ENCODE assay signal across 24 mouse cellular contexts in genomic region chr9:61230306-61230705, GRCm38 (mm10).
"Had no signal": no experiment of that assay in that cellular context is flagged by ENCODE, and none has a peak within 500 bp of the region (broad histone marks: within the 10 kb centered on the region; RNA-seq: fewer than 3 reads in every experiment).

No protein-coding gene starts in this region.

- H3K4me2 ChIP-seq: heart, embryonic 11.5 days; heart, embryonic 13.5 days; heart, embryonic 15.5 days; hindbrain, embryonic 13.5 days; hindbrain, embryonic 15.5 days; kidney, embryonic 15.5 days; limb, embryonic 12.5 days had no signal

- DNase-seq: gastrocnemius, postnatal 14 days; gastrocnemius, postnatal 36 days; heart, adult 11 months; heart, adult 2 months; heart, postnatal 14 days; heart, postnatal 36 days; kidney, adult 11 months; kidney, adult 2 months; kidney, adult 9 months; kidney, postnatal 14 days; kidney, postnatal 36 days; layer of hippocampus, adult 9-11 months; layer of hippocampus, postnatal 36 days had no signal

- H3K9me3 ChIP-seq: heart, embryonic 13.5 days; heart, embryonic 15.5 days; hindbrain, embryonic 13.5 days; hindbrain, embryonic 15.5 days; kidney, embryonic 15.5 days; limb, embryonic 10.5 days; limb, embryonic 12.5 days had no signal

- H3K27ac ChIP-seq: heart, adult 2 months; heart, embryonic 13.5 days; heart, embryonic 15.5 days; hindbrain, embryonic 13.5 days; hindbrain, embryonic 15.5 days; hindbrain, postnatal 0 days; kidney, embryonic 15.5 days; kidney, postnatal 0 days; limb, embryonic 10.5 days; limb, embryonic 12.5 days had no signal

- H3K36me3 ChIP-seq: heart, embryonic 13.5 days; heart, embryonic 15.5 days; hindbrain, embryonic 13.5 days; hindbrain, embryonic 15.5 days; kidney, embryonic 15.5 days; limb, embryonic 10.5 days; limb, embryonic 12.5 days had no signal

- H3K9ac ChIP-seq: heart, embryonic 13.5 days; heart, embryonic 15.5 days; hindbrain, embryonic 13.5 days; hindbrain, embryonic 15.5 days; kidney, embryonic 15.5 days; limb, embryonic 12.5 days had no signal

- H3K4me3 ChIP-seq: heart, adult 2 months; heart, embryonic 13.5 days; heart, embryonic 15.5 days; hindbrain, embryonic 13.5 days; hindbrain, embryonic 15.5 days; kidney, embryonic 15.5 days; limb, embryonic 10.5 days; limb, embryonic 12.5 days had no signal

- ATAC-seq: hindbrain, postnatal 0 days; intestine, embryonic 16.5 days had no signal
